Mouse (Mus musculus): ENCODE results near the gene Wscd2. TPM values are rescaled to one million over a fixed set of nuclear protein-coding genes. Genes with fewer than 3 reads are reported as not detected.

The Wscd2 gene
- polyA plus RNA-seq, 1 experiment from 2014 or later, result 3.9 TPM

DNA sequence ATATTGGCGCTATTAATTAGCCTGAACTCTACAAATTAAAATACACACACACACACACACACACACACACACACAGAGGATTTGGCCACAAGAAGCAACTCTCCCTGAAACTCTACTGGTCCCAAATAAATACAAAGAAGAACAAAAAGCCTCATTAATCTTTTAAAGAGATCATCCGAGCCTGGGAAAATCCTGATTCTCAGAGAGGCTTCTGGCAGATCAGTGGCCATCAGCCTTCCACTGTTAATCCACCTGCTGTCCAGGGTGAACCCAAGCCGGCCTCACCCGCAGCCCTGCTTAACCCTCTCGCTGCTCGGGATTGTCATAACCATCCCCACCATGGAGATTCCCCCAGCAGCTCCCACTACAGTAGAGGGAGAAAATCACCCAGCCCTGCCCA is 23.6 kb upstream of the Wscd2 start:
- 20% methylated on average over 6 of the region's 6 CpGs for WGBS
- Histone ChIP-seq H3K4me3 (no peak overlapping the region), H3K27ac (peak overlapping the region; percentile 67; the same call in 1 of the 2 replicates), H3K27me3 (ENCODE audit: poor library complexity, severe bottlenecking) (peaks cover 71% of the 10 kb centered on the region), H3K36me3 (replicated peaks) (no peaks in the 10 kb centered on the region), H3K9me3 (no peaks in the 10 kb centered on the region), H3K4me1 (peaks cover 58% of the 10 kb centered on the region)
- DNase-seq (ENCODE audit: extremely low spot score, low spot score), result no peak

DNA sequence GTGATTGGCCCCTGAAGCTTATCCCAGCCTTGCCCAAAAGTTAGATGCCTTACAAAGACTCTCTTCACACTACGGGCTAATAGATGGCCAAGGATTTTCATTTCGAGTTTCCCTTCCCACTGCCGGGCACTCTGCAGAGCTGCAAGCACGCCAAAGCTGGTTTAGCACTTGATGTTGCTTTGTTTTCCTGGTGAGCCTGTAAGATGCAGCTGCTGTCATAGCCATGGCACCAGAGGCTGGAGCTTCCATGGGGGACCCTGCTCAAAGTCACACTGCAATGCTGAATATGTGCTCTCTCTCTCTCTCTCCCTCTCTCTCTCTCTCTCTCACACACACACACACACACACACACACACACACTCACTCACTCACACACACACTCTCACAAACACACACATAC is 23.1 kb upstream of the Wscd2 start:
- peak overlapping the region; percentile 67; the same call in 1 of the 2 replicates for H3K27ac ChIP-seq

GRCm38 (mm10) chr5:113467765-113468164 is 22.4 kb upstream of the Wscd2 start:
- peak; percentile 34 for DNase-seq (ENCODE audit: extremely low spot score, low spot score)
- peak overlapping the region; percentile 13 for H3K4me3 ChIP-seq
- WGBS, result under 1% methylated on average over 8 of the region's 8 CpGs
- H3K36me3 ChIP-seq (replicated peaks), result no peaks in the 10 kb centered on the region
- H3K27me3 ChIP-seq (ENCODE audit: poor library complexity, severe bottlenecking), result peaks cover 59% of the 10 kb centered on the region
- H3K27ac ChIP-seq, result peak overlapping the region; percentile 67
- H3K9me3 ChIP-seq, result no peaks in the 10 kb centered on the region
- H3K4me1 ChIP-seq, result peaks cover 49% of the 10 kb centered on the region

More for the DNA sequence above, 23.1 kb upstream of the Wscd2 start:
- peaks cover 66% of the 10 kb centered on the region for H3K27me3 ChIP-seq (ENCODE audit: poor library complexity, severe bottlenecking)
- DNase-seq (ENCODE audit: extremely low spot score, low spot score), result no peak
- 27% methylated on average over 4 of the region's 4 CpGs for WGBS
- H3K9me3 ChIP-seq, result no peaks in the 10 kb centered on the region
- no peak overlapping the region; the same call in 1 of the 2 replicates for H3K4me3 ChIP-seq
- H3K4me1 ChIP-seq, result peaks cover 53% of the 10 kb centered on the region
- H3K36me3 ChIP-seq (replicated peaks), result no peaks in the 10 kb centered on the region

GRCm38 (mm10) chr5:113468625-113469024 is 21.5 kb upstream of the Wscd2 start:
- Histone ChIP-seq H3K4me1 (peaks cover 49% of the 10 kb centered on the region), H3K36me3 (replicated peaks) (no peaks in the 10 kb centered on the region), H3K4me3 (no peak overlapping the region; the same call in 1 of the 2 replicates), H3K27ac (peak overlapping the region; percentile 67), H3K27me3 (ENCODE audit: poor library complexity, severe bottlenecking) (peaks cover 51% of the 10 kb centered on the region), H3K9me3 (no peaks in the 10 kb centered on the region)
- DNase-seq (ENCODE audit: extremely low spot score, low spot score), result no peak
- WGBS, result 57% methylated on average over 5 of the region's 5 CpGs

GRCm38 (mm10) chr5:113469231-113469630 is 20.9 kb upstream of the Wscd2 start:
- peaks cover 49% of the 10 kb centered on the region for H3K4me1 ChIP-seq
- DNase-seq (ENCODE audit: extremely low spot score, low spot score), result no peak
- 93% methylated on average over 5 of the region's 5 CpGs for WGBS
- no peak overlapping the region for H3K27ac ChIP-seq
- H3K4me3 ChIP-seq, result no peak overlapping the region
- no peaks in the 10 kb centered on the region for H3K9me3 ChIP-seq
- peaks cover 47% of the 10 kb centered on the region for H3K27me3 ChIP-seq (ENCODE audit: poor library complexity, severe bottlenecking)
- no peaks in the 10 kb centered on the region for H3K36me3 ChIP-seq (replicated peaks)

- Histone ChIP-seq H3K27me3 (ENCODE audit: poor library complexity, severe bottlenecking) (peaks cover 44% of the 10 kb centered on the region), H3K9me3 (no peaks in the 10 kb centered on the region), H3K36me3 (replicated peaks) (no peaks in the 10 kb centered on the region), H3K27ac (no peak overlapping the region), H3K4me1 (peaks cover 48% of the 10 kb centered on the region), H3K4me3 (no peak overlapping the region)
- 88% methylated on average over 5 of the region's 5 CpGs for WGBS
- no peak for DNase-seq (ENCODE audit: extremely low spot score, low spot score)
These were observed 20.3 kb upstream of the Wscd2 start for GRCm38 (mm10) chr5:113469826-113470225.

DNA sequence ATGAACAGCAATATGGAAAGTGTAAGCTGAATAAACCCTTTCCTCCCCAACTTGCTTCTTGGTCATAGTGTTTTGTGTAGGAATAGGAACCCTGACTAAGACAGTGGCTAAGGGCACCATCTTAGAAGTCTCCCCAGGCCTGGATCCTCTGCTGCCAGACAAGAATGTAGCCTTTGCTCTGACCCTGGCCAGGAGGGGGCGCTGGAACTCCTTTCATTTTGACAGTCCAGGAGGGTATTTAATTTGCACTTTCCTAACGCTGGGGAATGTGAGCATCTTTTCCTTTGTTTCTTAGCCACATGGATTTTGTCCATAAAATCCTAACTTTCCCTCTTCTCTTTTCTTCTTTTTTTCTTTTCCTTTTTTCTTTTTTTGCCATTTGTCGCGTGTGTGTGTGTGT is 18.7 kb upstream of the Wscd2 start:
- Histone ChIP-seq H3K36me3 (replicated peaks) (no peaks in the 10 kb centered on the region), H3K27ac (no peak overlapping the region), H3K9me3 (no peaks in the 10 kb centered on the region), H3K4me1 (peaks cover 39% of the 10 kb centered on the region), H3K4me3 (no peak overlapping the region), H3K27me3 (ENCODE audit: poor library complexity, severe bottlenecking) (peaks cover 31% of the 10 kb centered on the region)
- 52% methylated on average over 4 of the region's 4 CpGs for WGBS
- peak; percentile 61 for DNase-seq (ENCODE audit: extremely low spot score, low spot score)

- Histone ChIP-seq H3K4me1 (peaks cover 37% of the 10 kb centered on the region), H3K27me3 (ENCODE audit: poor library complexity, severe bottlenecking) (peaks cover 24% of the 10 kb centered on the region), H3K36me3 (replicated peaks) (no peaks in the 10 kb centered on the region), H3K4me3 (no peak overlapping the region), H3K27ac (no peak overlapping the region), H3K9me3 (no peaks in the 10 kb centered on the region)
- 64% methylated on average over 7 of the region's 7 CpGs for WGBS
- DNase-seq (ENCODE audit: extremely low spot score, low spot score), result no peak
These were observed 17.8 kb upstream of the Wscd2 start for GRCm38 (mm10) chr5:113472339-113472738.

- Histone ChIP-seq H3K36me3 (replicated peaks) (no peaks in the 10 kb centered on the region), H3K27me3 (ENCODE audit: poor library complexity, severe bottlenecking) (no peaks in the 10 kb centered on the region; the same call in 1 of the 2 replicates), H3K4me1 (peaks cover 15% of the 10 kb centered on the region), H3K9me3 (no peaks in the 10 kb centered on the region), H3K27ac (peak overlapping the region; percentile 3; the same call in 1 of the 2 replicates), H3K4me3 (no peak overlapping the region)
- WGBS, result 23% methylated on average over 6 of the region's 6 CpGs
- DNase-seq (ENCODE audit: extremely low spot score, low spot score), result no peak
These were observed 13.3 kb upstream of the Wscd2 start for GRCm38 (mm10) chr5:113476816-113477215.

DNA sequence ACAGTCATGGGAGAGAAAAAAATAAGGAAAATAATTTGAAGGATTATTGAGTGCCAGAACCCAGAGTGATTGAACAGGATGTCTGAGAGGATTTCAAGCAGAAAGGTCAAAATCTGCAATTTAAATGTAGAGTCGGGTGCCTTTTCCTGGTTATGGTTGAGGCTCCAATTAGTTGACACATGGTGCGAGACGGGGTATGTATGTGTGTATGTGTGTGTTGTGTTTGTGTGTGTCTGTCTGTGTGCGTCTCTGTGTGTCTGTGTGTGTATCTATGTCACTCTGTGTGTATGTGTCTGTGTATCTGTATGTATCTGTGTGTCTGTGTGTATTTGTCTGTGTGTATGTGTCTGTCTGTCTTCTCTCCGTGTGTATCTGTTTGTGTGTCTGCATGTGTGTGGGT is 11.1 kb upstream of the Wscd2 start:
- Histone ChIP-seq H3K36me3 (replicated peaks) (no peaks in the 10 kb centered on the region), H3K4me3 (no peak overlapping the region), H3K4me1 (peaks cover 9% of the 10 kb centered on the region), H3K9me3 (no peaks in the 10 kb centered on the region), H3K27ac (no peak overlapping the region), H3K27me3 (ENCODE audit: poor library complexity, severe bottlenecking) (no peaks in the 10 kb centered on the region)
- no peak for DNase-seq (ENCODE audit: extremely low spot score, low spot score)
- WGBS, result 87% methylated on average over 5 of the region's 5 CpGs

DNA sequence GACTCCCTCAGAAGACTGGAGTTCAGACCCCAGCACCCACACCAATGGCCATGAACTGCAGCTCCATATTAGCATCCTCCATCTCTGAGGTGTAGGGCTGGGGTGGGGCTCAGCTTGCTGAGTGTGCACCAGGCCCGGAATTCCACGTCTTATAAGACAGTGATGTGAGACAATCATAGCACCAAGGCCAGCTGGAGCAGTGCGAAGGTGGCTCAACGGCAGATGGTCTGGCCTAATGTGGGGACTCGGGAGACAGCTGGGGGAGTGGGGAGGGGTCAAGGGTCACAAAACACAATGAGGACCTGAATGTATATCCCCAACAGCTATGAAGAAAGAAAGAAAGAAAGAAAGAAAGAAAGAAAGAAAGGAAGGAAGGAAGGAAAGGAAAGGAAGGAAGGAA is 9.7 kb upstream of the Wscd2 start:
- DNase-seq (ENCODE audit: extremely low spot score, low spot score), result no peak
- WGBS, result 67% methylated on average over 5 of the region's 5 CpGs
- Histone ChIP-seq H3K9me3 (no peaks in the 10 kb centered on the region), H3K27ac (no peak overlapping the region; the same call in 1 of the 2 replicates), H3K4me3 (no peak overlapping the region), H3K36me3 (replicated peaks) (no peaks in the 10 kb centered on the region), H3K27me3 (ENCODE audit: poor library complexity, severe bottlenecking) (no peaks in the 10 kb centered on the region), H3K4me1 (peaks cover 9% of the 10 kb centered on the region)

DNA sequence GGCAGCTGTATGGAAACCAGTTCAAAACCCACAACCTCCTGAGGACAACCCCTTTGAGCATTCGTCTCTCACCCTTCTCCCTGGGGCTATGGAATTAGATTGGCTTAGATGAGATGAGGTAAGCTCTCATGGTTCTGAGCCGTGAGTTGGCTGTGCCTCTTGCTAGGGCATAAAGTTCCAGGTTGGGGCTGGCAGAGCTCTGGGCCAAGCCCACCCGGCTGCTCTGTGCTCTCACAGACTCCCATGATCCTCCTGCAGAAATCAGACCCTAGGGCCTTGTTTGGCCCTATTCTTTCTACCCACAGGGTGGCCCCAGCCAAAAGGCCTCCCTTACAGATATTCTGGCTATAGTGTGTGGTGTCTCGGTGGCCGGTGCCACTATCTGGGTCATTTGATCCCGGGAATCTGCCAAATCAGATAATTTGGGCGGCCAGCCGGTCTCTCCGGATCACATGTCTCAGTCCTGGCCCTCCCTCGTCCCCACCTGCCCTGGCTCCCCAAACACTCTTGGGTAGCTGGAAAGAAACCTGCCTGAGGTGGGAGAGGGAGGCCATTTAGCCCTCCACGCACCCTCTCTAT is 4.5 kb upstream of the Wscd2 start:
- 77% methylated on average over 11 of the region's 11 CpGs for WGBS
- Histone ChIP-seq H3K4me1 (peaks cover 11% of the 10 kb centered on the region), H3K27ac (peak overlapping the region; percentile 20; the same call in 1 of the 2 replicates), H3K4me3 (no peak overlapping the region), H3K9me3 (no peaks in the 10 kb centered on the region), H3K27me3 (ENCODE audit: poor library complexity, severe bottlenecking) (peaks cover 27% of the 10 kb centered on the region), H3K36me3 (replicated peaks) (no peaks in the 10 kb centered on the region)
- no peak for DNase-seq (ENCODE audit: extremely low spot score, low spot score)

GRCm38 (mm10) chr5:113487879-113488278 is 2.3 kb upstream of the Wscd2 start:
- no peaks in the 10 kb centered on the region for H3K9me3 ChIP-seq
- no peak overlapping the region for H3K27ac ChIP-seq
- peaks cover 33% of the 10 kb centered on the region for H3K4me1 ChIP-seq
- H3K4me3 ChIP-seq, result no peak overlapping the region
- H3K27me3 ChIP-seq (ENCODE audit: poor library complexity, severe bottlenecking), result peaks cover 49% of the 10 kb centered on the region
- no peaks in the 10 kb centered on the region for H3K36me3 ChIP-seq (replicated peaks)
- 88% methylated on average over 8 of the region's 8 CpGs for WGBS
- no peak for DNase-seq (ENCODE audit: extremely low spot score, low spot score)

Data from forebrain, embryonic 10.5 days (tissue).